Mouse (Mus musculus): ENCODE measurements at regions not wholly inside any gene's neighbourhood (a gene's known extent, or its start where the extent isn't known, plus 50 kb on each side); places are given as distances from the start of the nearest gene placed in this dataset.
"Not testable (repeated sequence)": the region's sequence is repeated elsewhere in the genome, so short reads cannot be mapped to it uniquely, and the experiment has no call there.

DNA sequence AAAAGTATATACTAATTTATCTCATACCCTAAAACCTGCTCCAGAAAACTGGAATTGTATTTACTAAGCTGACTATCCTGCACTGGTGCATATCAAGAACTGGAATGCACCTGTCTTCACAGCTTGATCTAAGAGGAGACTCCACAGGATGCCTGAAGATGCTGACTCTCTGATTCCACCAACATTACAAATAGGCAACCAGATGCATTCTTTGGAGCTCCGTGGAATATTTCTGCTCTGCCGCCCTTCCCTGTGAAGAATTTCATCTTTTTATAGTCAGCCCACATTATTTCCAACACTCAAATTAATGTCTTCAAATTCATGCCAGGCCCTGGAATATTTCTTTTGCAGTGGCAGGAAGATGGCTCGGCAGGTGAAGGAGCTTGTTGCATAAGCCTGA lies 148.7 kb upstream of the Pou3f3 start:
- H3K9me3 ChIP-seq, result no peaks in the 10 kb centered on the region
- H3K4me1 ChIP-seq, result peaks cover 17% of the 10 kb centered on the region
- no peak overlapping the region for H3K27ac ChIP-seq
- no peak overlapping the region for H3K9ac ChIP-seq
- WGBS, result 97% methylated on average over 3 of the region's 3 CpGs
- H3K4me3 ChIP-seq (replicated peaks), result no peak overlapping the region
- H3K4me2 ChIP-seq, result no peak overlapping the region
- no peaks in the 10 kb centered on the region for H3K36me3 ChIP-seq (replicated peaks)
- peaks cover 7% of the 10 kb centered on the region; the same call in 1 of the 2 replicates for H3K27me3 ChIP-seq
- ATAC-seq (ENCODE audit: low FRiP score), result no peak

DNA sequence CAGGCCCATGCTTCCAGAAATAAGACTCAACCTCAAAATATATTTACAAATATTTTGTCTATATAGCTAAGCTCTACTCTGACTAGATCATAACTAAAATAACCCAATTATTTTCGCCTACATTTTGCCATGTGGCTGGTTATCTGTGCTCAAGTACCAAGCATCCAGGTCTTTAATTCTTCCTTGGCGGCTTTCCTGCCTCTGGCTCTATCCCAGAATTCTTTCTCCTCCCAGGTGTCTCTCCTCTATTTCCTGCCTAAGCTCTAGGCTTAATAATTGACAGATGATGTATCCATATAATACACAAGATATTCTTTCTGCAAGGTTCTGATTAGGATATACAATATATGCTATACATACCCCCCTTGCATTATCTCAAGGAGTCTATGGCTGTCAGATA lies 138.3 kb upstream of the Pou3f3 start:
- Histone ChIP-seq H3K27ac (no peak overlapping the region), H3K4me2 (no peak overlapping the region), H3K9ac (no peak overlapping the region), H3K36me3 (replicated peaks) (no peaks in the 10 kb centered on the region), H3K9me3 (no peaks in the 10 kb centered on the region), H3K27me3 (no peaks in the 10 kb centered on the region), H3K4me1 (no peaks in the 10 kb centered on the region), H3K4me3 (replicated peaks) (no peak overlapping the region)
- WGBS, result 90% methylated on average over 2 of the region's 2 CpGs
- ATAC-seq (ENCODE audit: low FRiP score), result no peak

DNA sequence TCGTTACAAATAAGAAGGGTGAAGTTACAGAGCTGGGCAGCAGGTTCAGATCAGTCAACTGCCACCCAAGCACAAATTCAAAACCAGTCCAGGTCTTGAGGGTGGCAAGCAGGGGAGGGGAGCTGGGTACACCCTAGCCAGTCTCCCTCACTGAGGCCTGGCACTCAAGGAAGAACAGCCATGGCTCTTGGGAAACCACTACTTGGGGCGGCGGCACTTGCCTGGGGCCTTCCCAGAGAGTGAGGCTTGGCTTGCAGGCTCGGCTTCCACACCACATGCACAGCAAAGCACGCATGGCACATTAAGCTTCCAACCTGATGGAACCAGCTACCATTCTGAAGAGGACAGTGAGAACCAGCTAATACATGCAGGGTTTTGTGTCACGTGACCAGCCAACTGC lies 127.9 kb upstream of the Pou3f3 start:
- H3K9me3 ChIP-seq, result no peaks in the 10 kb centered on the region
- H3K27me3 ChIP-seq, result no peaks in the 10 kb centered on the region
- H3K4me3 ChIP-seq (replicated peaks), result no peak overlapping the region
- H3K9ac ChIP-seq, result no peak overlapping the region
- H3K4me2 ChIP-seq, result no peak overlapping the region
- no peaks in the 10 kb centered on the region for H3K36me3 ChIP-seq (replicated peaks)
- no peaks in the 10 kb centered on the region for H3K4me1 ChIP-seq
- 87% methylated on average over 6 of the region's 6 CpGs for WGBS
- no peak for ATAC-seq (ENCODE audit: low FRiP score)
- no peak overlapping the region for H3K27ac ChIP-seq

DNA sequence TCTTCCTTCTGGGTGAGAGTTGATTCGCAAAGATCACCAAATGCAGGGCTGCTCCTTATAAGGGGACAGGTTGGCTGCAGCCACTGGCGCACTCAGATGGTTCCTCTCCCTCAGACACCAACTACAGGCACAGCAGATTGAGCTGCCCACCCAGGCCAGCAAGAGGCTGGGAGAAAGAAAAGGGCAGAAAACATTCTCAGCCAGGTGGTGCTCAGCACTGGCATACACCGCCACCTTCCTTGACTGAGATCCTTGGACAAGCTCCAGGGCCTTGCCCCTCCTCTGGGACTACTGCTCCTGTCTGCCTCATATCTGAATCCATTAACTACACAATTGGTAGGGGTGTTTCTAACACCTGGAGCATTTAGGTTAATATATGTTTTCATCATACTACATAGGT lies 110.4 kb upstream of the Pou3f3 start:
- Histone ChIP-seq H3K27ac (no peak overlapping the region), H3K4me2 (no peak overlapping the region), H3K36me3 (replicated peaks) (no peaks in the 10 kb centered on the region), H3K9ac (no peak overlapping the region), H3K9me3 (no peaks in the 10 kb centered on the region), H3K27me3 (no peaks in the 10 kb centered on the region), H3K4me3 (replicated peaks) (no peak overlapping the region), H3K4me1 (no peaks in the 10 kb centered on the region)
- no peak for ATAC-seq (ENCODE audit: low FRiP score)
- WGBS, result 87% methylated on average over 3 of the region's 3 CpGs

DNA sequence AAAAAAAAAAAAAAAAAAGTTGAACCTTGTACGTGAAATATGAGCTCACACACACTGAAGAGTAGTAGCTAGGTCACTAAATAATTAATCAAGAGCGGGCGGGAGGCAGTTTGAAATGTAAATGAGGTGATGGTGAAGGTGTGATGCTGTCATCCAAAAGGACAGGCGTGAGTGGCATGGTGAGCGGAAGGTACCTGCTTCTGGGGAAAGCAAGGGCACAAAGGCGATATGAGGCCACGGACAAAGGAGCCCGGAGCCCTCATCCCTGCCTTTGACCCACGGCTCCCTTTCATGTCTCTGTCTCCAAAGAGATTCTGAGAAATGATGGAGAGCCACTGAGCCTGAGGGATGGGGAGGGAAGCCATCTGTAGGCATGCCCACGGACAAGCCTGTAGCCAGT lies 107.1 kb upstream of the Pou3f3 start:
- Histone ChIP-seq H3K9ac (no peak overlapping the region), H3K27me3 (no peaks in the 10 kb centered on the region), H3K27ac (no peak overlapping the region), H3K4me2 (no peak overlapping the region), H3K9me3 (no peaks in the 10 kb centered on the region), H3K4me3 (replicated peaks) (no peak overlapping the region), H3K4me1 (no peaks in the 10 kb centered on the region), H3K36me3 (replicated peaks) (no peaks in the 10 kb centered on the region)
- WGBS, result 50% methylated on average over 10 of the region's 10 CpGs
- no peak for ATAC-seq (ENCODE audit: low FRiP score)

DNA sequence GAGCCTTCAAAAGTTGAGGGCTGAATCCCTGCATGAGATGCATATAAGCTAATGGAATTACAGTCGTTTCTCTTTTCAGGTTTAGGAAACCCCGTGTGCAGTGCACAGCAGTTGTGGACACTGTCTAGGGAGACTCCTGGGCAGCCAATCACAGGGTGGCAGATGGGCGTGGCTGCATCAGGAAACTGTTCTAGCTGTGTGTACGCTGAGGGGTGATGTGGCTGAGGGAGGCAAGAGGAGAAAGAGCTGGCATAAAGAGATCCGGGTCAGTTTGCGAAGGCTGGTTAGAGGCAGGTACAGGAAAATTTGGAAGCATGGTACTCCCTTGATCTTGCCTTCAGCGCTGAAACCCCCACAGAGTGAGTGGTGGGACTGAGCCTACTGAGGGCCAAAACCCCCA lies 106.1 kb upstream of the Pou3f3 start:
- WGBS, result 49% methylated on average over 7 of the region's 7 CpGs
- no peak for ATAC-seq (ENCODE audit: low FRiP score)
- Histone ChIP-seq H3K4me1 (no peaks in the 10 kb centered on the region), H3K9ac (no peak overlapping the region), H3K36me3 (replicated peaks) (no peaks in the 10 kb centered on the region), H3K4me2 (no peak overlapping the region), H3K4me3 (replicated peaks) (no peak overlapping the region), H3K9me3 (no peaks in the 10 kb centered on the region), H3K27me3 (no peaks in the 10 kb centered on the region), H3K27ac (no peak overlapping the region)

DNA sequence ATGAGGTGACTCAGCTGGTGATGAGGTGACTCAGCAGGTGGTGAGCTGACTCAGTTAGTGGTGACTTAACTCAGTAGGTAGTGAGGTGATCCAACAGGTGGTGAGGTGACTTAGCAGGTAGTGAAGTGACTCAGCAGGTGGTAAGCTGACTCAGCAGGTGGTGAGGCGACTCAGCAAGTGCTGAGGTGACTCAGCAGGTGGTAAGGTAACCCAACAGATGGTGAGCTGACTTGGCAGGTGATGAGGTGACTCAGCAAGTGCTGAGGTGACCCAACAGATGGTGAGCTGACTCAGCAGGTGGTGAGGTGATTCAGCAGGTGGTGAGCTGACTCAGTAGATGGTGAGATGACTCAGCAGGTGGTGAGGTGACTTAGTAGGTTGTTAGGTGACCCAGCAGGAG lies 103.7 kb upstream of the Pou3f3 start:
- no peak for ATAC-seq (ENCODE audit: low FRiP score)
- Histone ChIP-seq H3K4me2 (no peak overlapping the region), H3K27me3 (no peaks in the 10 kb centered on the region), H3K9me3 (no peaks in the 10 kb centered on the region), H3K36me3 (replicated peaks) (no peaks in the 10 kb centered on the region), H3K9ac (no peak overlapping the region), H3K4me1 (no peaks in the 10 kb centered on the region), H3K4me3 (replicated peaks) (no peak overlapping the region), H3K27ac (no peak overlapping the region)
- WGBS, result 72% methylated on average over 1 of the region's 1 CpGs

DNA sequence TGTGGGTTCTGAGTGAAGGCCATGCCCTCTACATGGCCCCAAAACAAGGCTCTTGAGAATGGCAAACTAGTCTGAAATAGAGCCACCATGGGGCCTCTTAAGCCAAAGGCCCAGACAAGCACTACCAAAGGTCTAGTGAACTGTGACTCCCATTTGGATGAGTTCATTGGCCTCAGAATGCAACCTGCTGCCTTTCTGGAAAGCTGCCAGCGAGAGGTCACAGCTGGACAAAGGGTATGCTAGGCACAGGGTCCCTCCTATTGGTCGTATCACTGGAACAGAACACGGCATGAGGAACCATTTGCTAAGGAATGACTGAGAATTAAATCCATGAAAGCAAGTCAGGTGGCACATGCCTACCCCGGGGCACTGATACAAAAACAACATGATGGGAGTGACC lies 98.5 kb upstream of the Pou3f3 start:
- no peaks in the 10 kb centered on the region for H3K27me3 ChIP-seq
- H3K4me2 ChIP-seq, result no peak overlapping the region
- H3K4me1 ChIP-seq, result no peaks in the 10 kb centered on the region
- H3K9ac ChIP-seq, result 0 out of 2 replicates have a peak overlapping the region, but pooled peaks have one; percentile 2
- H3K9me3 ChIP-seq, result no peaks in the 10 kb centered on the region
- H3K27ac ChIP-seq, result no peak overlapping the region
- no peaks in the 10 kb centered on the region for H3K36me3 ChIP-seq (replicated peaks)
- WGBS, result 71% methylated on average over 4 of the region's 4 CpGs
- no peak for ATAC-seq (ENCODE audit: low FRiP score)
- no peak overlapping the region for H3K4me3 ChIP-seq (replicated peaks)

DNA sequence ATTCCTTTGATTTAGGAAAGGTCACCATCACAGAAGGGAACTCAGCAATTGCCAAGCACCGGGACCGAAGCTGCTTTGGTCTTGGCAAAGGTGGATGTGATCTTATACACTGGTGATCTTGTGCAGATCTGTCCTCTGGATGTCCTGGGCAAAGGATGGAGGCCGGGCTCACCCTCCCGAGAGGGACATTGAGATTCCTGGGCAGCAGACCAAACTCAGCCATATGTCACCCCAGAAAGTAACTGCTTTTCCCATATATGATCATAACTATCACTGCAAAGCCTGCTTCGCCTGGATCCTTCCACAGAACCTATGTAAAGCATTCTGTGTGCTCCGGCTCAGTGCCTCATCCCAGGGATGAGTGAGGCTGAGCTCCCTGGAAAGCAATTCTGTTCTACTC lies 96.3 kb upstream of the Pou3f3 start:
- Histone ChIP-seq H3K4me1 (no peaks in the 10 kb centered on the region), H3K9me3 (no peaks in the 10 kb centered on the region), H3K9ac (no peak overlapping the region), H3K4me3 (replicated peaks) (no peak overlapping the region), H3K27ac (no peak overlapping the region), H3K27me3 (no peaks in the 10 kb centered on the region), H3K36me3 (replicated peaks) (no peaks in the 10 kb centered on the region), H3K4me2 (no peak overlapping the region)
- no peak for ATAC-seq (ENCODE audit: low FRiP score)
- WGBS, result 90% methylated on average over 6 of the region's 6 CpGs

DNA sequence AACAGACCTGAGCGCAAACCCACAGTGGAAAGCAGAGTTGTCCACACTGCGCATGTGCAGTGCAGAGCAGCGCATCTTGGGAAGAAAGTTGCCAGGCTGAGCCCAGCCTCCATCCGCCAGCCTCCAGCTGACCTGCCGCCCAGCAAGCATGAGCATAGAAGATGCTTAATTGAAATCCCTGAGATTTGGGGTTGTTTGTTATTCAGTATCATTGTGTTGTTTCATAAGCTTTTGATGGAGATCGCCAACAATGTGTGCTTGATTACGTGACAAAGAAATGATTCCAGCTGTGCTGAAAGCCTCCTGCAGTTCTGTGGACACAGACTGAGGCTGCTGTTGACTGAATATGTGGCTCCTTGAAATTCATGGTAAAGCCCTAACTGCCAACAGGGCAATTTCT lies 89.3 kb upstream of the Pou3f3 start:
- no peak for ATAC-seq (ENCODE audit: low FRiP score)
- no peak overlapping the region for H3K4me2 ChIP-seq
- no peak overlapping the region for H3K27ac ChIP-seq
- H3K9me3 ChIP-seq, result no peaks in the 10 kb centered on the region
- H3K4me3 ChIP-seq (replicated peaks), result no peak overlapping the region
- no peaks in the 10 kb centered on the region for H3K36me3 ChIP-seq (replicated peaks)
- H3K9ac ChIP-seq, result no peak overlapping the region
- peaks cover 6% of the 10 kb centered on the region; the same call in 1 of the 2 replicates for H3K4me1 ChIP-seq
- H3K27me3 ChIP-seq, result 0 out of 2 replicates have a peak, but pooled peaks cover 3% of the 10 kb centered on the region
- WGBS, result 57% methylated on average over 7 of the region's 7 CpGs

DNA sequence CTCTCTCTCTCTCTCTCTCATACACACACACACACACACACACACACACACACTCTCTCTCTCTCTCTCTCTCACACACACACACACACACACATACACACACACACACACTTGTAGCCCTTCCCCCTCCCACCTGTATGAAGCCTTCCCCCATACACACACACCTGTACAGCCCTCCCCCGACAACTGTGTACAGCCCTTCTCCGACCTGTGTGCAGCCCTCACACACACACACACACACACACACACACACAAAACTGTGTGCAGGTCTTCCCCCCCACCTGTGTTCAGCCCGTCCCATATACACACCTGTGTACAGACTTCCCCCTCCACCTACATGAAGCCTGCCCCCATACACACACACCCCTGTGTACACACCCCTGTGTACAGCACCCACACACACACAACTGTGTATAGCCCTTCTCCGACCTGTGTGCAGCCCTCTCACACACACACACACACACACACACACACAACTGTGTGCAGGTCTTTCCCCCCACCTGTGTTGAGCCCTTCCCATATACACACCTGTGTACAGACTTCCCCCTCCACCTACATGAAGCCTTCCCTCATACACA lies 88.0 kb upstream of the Pou3f3 start:
- H3K27me3 ChIP-seq; H3K27ac ChIP-seq; H3K4me1 ChIP-seq; H3K4me2 ChIP-seq; H3K9ac ChIP-seq; H3K4me3 ChIP-seq (replicated peaks); H3K9me3 ChIP-seq; ATAC-seq (ENCODE audit: low FRiP score); H3K36me3 ChIP-seq (replicated peaks): not testable (repeated sequence)
- WGBS, result 94% methylated on average over 4 of the region's 4 CpGs

DNA sequence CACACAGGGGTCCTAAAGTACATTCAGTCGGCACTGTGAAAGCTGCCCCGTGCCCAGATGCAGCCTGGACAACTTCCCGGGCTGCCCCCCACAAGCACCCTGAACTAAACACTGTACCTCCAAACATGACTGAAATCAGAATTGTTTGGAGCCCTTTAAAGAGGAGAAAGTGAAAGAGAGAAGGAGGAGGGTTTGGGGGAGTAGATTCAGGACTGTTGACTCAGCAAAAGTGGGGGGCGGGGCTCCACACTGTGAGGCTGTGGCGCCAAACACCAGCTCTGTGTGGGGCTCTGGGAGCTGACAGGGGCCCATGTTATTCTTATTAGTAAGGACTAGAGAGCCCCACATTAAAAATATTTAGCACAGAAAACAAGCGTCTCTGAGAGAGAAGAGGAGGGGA lies 71.8 kb upstream of the Pou3f3 start:
- Histone ChIP-seq H3K27ac (no peak overlapping the region), H3K27me3 (peaks cover 12% of the 10 kb centered on the region; the same call in 1 of the 2 replicates), H3K9ac (no peak overlapping the region), H3K4me3 (replicated peaks) (no peak overlapping the region), H3K4me2 (no peak overlapping the region), H3K4me1 (peaks cover 29% of the 10 kb centered on the region), H3K9me3 (peaks cover 6% of the 10 kb centered on the region; the same call in 1 of the 2 replicates), H3K36me3 (replicated peaks) (no peaks in the 10 kb centered on the region)
- WGBS, result 81% methylated on average over 6 of the region's 6 CpGs
- ATAC-seq (ENCODE audit: low FRiP score), result no peak

DNA sequence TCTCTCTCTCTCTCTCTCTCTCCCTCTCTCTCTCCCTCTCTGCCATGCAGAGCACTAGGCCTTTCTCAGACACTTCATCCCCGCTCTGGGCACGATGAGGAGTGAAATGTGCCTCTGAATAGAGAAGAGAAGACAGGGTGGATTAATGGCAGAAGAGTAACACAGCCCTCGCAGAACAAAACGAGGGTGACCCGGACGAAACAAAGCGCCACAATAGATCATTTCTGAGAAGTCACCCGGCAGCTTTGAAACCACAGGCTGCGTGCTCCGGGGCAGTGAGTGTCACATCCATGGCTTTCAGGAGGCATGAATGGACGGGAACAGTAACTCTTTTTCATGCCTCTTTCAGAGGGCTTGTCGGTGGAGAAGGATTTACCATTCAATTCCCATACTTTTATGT lies 66.8 kb upstream of the Pou3f3 start:
- Histone ChIP-seq H3K4me1 (peaks cover 45% of the 10 kb centered on the region), H3K27me3 (peaks cover 10% of the 10 kb centered on the region; the same call in 1 of the 2 replicates), H3K4me3 (replicated peaks) (no peak overlapping the region), H3K9ac (no peak overlapping the region), H3K9me3 (no peaks in the 10 kb centered on the region), H3K4me2 (0 out of 2 replicates have a peak overlapping the region, but pooled peaks have one; percentile 4), H3K36me3 (replicated peaks) (no peaks in the 10 kb centered on the region), H3K27ac (no peak overlapping the region)
- WGBS, result 6% methylated on average over 12 of the region's 12 CpGs
- 0 out of 2 replicates have a peak, but pooled peaks have one; percentile 39 for ATAC-seq (ENCODE audit: low FRiP score)

Measured in forebrain, embryonic 12.5 days (tissue).